Mouse (Mus musculus): ENCODE measurements around the gene Tex2. TPM values are rescaled to one million over a fixed set of nuclear protein-coding genes. Genes with fewer than 3 reads are reported as not detected.
"Not testable (repeated sequence)": the region's sequence is repeated elsewhere in the genome, so short reads cannot be mapped to it uniquely, and the experiment has no call there.

The Tex2 gene
- total RNA-seq, 2 experiments from 2014 or later, result 144 TPM

GRCm38 (mm10) chr11:106587786-106588519, 25.3 kb downstream of the Tex2 start:
- no peak for TF ChIP-seq CTCF (conservative IDR thresholded peaks at IDR 0.05)
- Histone ChIP-seq H3K4me3 (no peak overlapping the region), H3K27ac (no peak overlapping the region)
- no peak for DNase-seq (ENCODE audit: low spot score in 2 of 2)

GRCm38 (mm10) chr11:106583801-106584200, 29.4 kb downstream of the Tex2 start:
- no peak for TF ChIP-seq CTCF (conservative IDR thresholded peaks at IDR 0.05)
- no peak overlapping the region for H3K27ac ChIP-seq
- no peak for DNase-seq (ENCODE audit: low spot score in 2 of 2)
- no peak overlapping the region for H3K4me3 ChIP-seq

GRCm38 (mm10) chr11:106581357-106581756, 31.9 kb downstream of the Tex2 start:
- no peak for TF ChIP-seq CTCF (conservative IDR thresholded peaks at IDR 0.05)
- H3K4me3 ChIP-seq, result no peak overlapping the region
- H3K27ac ChIP-seq, result no peak overlapping the region
- DNase-seq (ENCODE audit: low spot score in 2 of 2), result no peak

- DNase-seq (ENCODE audit: low spot score in 2 of 2), result no peak
- Histone ChIP-seq H3K4me3 (no peak overlapping the region), H3K27ac (no peak overlapping the region)
- TF ChIP-seq CTCF (conservative IDR thresholded peaks at IDR 0.05), result no peak
These were observed 32.8 kb downstream of the Tex2 start for GRCm38 (mm10) chr11:106580468-106580867.

GRCm38 (mm10) chr11:106579957-106580356, 33.3 kb downstream of the Tex2 start:
- no peak for DNase-seq (ENCODE audit: low spot score in 2 of 2)
- TF ChIP-seq CTCF (conservative IDR thresholded peaks at IDR 0.05), result no peak
- Histone ChIP-seq H3K4me3 (no peak overlapping the region), H3K27ac (no peak overlapping the region)

DNA sequence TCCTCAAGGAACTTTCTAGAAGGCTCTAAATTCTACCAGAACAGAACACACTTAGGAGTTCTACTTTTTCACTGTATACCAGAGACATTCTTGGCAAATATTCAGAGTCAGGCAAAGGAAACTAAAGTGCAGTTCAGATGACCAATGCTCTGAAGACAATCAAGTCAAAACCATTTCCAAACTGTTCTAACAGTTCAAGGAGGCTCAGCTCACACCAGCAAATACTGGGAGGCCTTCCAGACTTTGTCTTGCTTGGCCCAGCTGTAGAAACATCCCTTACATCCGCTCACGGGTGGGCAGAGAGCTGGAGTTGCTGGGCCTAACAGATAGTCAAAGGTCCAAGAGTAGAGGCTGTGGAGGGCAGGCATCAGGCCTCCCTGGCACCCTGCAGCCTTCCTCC, 34.1 kb downstream of the Tex2 start:
- DNase-seq (ENCODE audit: low spot score in 2 of 2), result no peak
- no peak overlapping the region for H3K27ac ChIP-seq
- no peak for TF ChIP-seq CTCF (conservative IDR thresholded peaks at IDR 0.05)
- H3K4me3 ChIP-seq, result no peak overlapping the region

- H3K4me3 ChIP-seq; H3K27ac ChIP-seq; DNase-seq (ENCODE audit: low spot score in 2 of 2): not testable (repeated sequence)
These were observed 35.4 kb downstream of the Tex2 start for GRCm38 (mm10) chr11:106577624-106578355.

DNA sequence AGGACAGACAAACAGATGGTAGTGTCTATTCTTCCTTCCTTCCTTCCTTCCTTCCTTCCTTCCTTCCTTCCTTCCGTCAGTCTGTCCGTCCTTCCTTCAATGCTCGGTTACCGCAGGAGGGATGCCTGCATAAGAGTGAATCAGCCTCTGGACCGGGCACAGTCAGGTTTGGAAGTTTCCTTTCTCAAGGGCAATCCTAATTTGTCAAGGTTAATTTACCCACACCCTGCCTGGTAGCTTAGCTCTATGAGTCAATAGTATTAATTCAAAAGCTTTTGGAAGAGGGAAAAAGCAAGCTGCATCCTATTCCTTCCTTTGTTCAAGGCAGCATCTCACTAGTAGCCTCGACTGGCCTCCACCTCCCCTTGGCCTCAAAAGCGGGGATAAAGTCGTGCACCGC, 38.8 kb downstream of the Tex2 start:
- no peak overlapping the region for H3K4me3 ChIP-seq
- DNase-seq (ENCODE audit: low spot score in 2 of 2), result no peak
- peak overlapping the region; percentile 18; the same call in 1 of the 2 replicates for H3K27ac ChIP-seq
- TF ChIP-seq CTCF (conservative IDR thresholded peaks at IDR 0.05), result no peak

GRCm38 (mm10) chr11:106573476-106574240, 39.6 kb downstream of the Tex2 start:
- H3K4me3 ChIP-seq, result no peak overlapping the region
- TF ChIP-seq CTCF (conservative IDR thresholded peaks at IDR 0.05), result no peak
- no peak for DNase-seq (ENCODE audit: low spot score in 2 of 2)
- peak overlapping the region; percentile 82; the same call in 1 of the 2 replicates for H3K27ac ChIP-seq

DNA sequence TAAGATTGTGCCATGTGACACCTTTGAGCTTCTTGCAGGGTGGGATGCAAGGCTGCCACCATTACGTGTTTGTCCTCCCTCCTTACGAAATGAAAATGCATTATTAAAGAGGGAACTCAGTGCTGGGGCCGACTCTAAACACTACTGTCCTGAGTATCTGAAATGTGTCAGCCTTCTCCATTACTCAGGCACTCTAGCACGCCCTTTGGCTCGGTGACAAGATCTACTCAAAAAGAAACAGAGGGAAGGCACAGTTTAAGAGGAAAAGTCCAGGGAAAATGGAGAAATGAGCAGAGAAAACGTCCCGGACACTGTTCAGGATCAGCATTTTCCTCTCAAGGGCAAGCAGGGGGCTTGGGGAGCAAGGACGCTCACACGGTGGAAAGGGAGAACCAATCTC, 40.3 kb downstream of the Tex2 start:
- TF ChIP-seq CTCF (conservative IDR thresholded peaks at IDR 0.05), result no peak
- no peak for DNase-seq (ENCODE audit: low spot score in 2 of 2)
- H3K4me3 ChIP-seq, result no peak overlapping the region
- H3K27ac ChIP-seq, result peak overlapping the region; percentile 82; the same call in 1 of the 2 replicates

- Histone ChIP-seq H3K4me3 (no peak overlapping the region), H3K27ac (peak overlapping the region; percentile 82)
- no peak for TF ChIP-seq CTCF (conservative IDR thresholded peaks at IDR 0.05)
- DNase-seq (ENCODE audit: low spot score in 2 of 2), result peak in 1 of 2 experiments; percentile 52
These were observed 41.0 kb downstream of the Tex2 start for GRCm38 (mm10) chr11:106572020-106572782.

All from layer of hippocampus, adult 2 months (tissue).